Comparison of ENCODE assay signal across 21 mouse cellular contexts in genomic region chr17:28291346-28291745, GRCm38 (mm10). TPM values are rescaled to one million over a fixed set of nuclear protein-coding genes. Genes with fewer than 3 reads are reported as not detected.
"Had no signal": no experiment of that assay in that cellular context is flagged by ENCODE, and none has a peak within 500 bp of the region (broad histone marks: within the 10 kb centered on the region; RNA-seq: fewer than 3 reads in every experiment).

No protein-coding gene starts in this region.

- H3K9me3 ChIP-seq: liver, embryonic 13.5 days; midbrain, embryonic 10.5 days; midbrain, embryonic 13.5 days; neural tube, embryonic 13.5 days had no signal

- H3K9ac ChIP-seq: liver, embryonic 13.5 days; midbrain, embryonic 13.5 days; neural tube, embryonic 13.5 days had no signal

- H3K27me3 ChIP-seq: liver, embryonic 13.5 days; midbrain, embryonic 13.5 days; neural tube, embryonic 13.5 days had no signal

- H3K27ac ChIP-seq: layer of hippocampus, adult 2 months; left cerebral cortex, adult 2 months; liver, embryonic 13.5 days; macrophage; midbrain, embryonic 10.5 days; midbrain, embryonic 13.5 days; neural tube, embryonic 13.5 days had no signal

- H3K36me3 ChIP-seq: midbrain, embryonic 13.5 days; neural tube, embryonic 13.5 days had no signal

- H3K4me3 ChIP-seq: layer of hippocampus, adult 2 months; left cerebral cortex, adult 2 months; liver, embryonic 13.5 days; midbrain, embryonic 10.5 days; midbrain, embryonic 13.5 days; myocyte; neural tube, embryonic 13.5 days had no signal

- DNase-seq: kidney, adult 2 months; kidney, postnatal 25 days; layer of hippocampus, adult 9-11 months; layer of hippocampus, postnatal 36 days; liver, embryonic 13.5 days; lung, adult 2 months; lung, postnatal 14 days; retina, postnatal 1 day; right cerebral cortex, postnatal 25 days; spleen, adult 18-20 months; thymus, adult 18-20 months; thymus, postnatal 4 days had no signal

RNA-seq across cellular contexts. Expression of gene Tead3, which starts 59.3 kb away (rescaled TPM):
- total RNA-seq: monocyte, adult 5-6 weeks; neutrophil, adult 5-6 weeks had no signal
- polyA plus RNA-seq: macrophage had no signal
